Mouse (Mus musculus) spleen, adult 12 weeks (tissue): ENCODE results near the gene Rbfox3.

Source experiments
- DNase-seq: peaks from one replicate; pipeline ENCODE4 v3.0.0; 2022; ENCODE audit warnings: low spot score

Gene Rbfox3

DNA sequence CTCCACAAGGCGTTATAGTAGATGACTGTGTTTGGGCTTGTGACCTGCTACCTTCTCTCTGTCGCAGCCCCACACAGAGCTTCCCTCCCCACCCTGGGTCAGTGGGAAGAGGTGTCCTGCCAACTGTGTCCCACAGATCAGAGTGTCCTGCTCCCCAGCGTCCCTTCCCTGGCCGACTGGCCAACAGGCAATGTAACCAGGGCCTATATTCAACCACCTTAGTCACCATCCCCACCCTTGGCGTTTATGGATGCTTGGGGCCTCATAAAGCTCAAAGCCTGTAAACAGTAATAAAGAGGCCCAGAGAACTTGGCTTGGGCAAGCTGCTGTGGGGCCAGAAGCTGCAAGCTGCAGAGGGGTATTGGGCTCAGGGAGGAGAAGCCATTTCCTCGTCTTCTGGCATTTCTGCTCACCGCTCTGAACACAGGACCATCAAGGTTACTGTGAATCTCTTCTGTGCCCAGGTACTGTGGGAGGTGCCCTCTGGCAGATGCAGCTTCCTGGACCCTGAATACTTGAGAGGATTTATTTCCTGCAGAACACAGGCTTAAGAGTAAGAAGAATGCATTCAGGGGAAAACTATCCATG is 435.8 kb downstream of the Rbfox3 start:
- DNase-seq: no peak

DNA sequence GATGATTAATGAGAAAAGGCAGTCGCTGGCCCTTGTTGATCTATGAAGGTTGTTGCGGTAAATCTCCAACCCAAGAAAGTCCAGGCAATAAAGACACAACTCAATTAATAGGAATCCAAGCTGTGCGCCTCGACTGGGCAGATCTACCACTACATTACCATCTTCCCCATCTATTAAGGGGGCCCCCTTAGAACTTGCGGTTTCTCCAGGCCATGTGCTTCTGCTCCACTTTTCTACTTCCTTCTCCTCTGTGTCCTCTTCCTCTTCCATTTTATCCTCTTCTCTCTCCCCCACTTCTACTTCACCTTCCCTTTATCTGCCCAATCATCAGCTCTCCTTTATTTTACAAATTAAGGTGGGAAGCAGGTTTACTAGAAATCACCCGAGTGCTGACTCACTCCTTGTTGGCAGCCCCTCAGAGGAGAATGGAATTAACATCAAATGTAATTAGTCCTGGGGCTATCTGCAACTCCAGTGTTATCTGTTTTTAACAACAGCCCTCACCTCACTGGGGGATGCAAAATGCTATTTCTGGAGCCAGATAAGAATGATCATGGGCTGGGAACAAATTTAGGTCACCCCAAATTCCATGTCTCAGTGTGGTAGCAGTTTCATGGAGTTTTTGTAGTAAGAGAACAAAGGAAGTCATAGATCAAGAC is 437.4 kb downstream of the Rbfox3 start:
- DNase-seq: no peak

DNA sequence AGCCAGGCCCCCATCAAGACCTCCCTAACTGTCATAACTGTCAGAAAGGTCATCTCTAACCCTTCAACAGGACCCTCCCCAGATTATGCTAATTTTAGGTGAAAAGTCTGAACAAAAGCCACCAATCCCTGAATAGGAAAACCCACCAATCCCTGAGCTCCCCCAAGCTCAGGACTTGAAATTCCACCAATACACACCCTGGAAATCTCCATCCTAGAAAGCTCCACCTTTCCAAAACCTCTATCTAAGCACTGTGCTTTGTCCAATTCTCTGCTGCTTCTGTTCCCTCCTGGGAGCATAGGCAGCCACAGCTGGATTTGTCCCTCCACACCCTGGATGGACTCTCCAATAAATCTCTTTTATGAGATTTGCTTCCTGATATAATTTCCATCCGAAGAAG is 438.2 kb downstream of the Rbfox3 start:
- no peak for DNase-seq

DNA sequence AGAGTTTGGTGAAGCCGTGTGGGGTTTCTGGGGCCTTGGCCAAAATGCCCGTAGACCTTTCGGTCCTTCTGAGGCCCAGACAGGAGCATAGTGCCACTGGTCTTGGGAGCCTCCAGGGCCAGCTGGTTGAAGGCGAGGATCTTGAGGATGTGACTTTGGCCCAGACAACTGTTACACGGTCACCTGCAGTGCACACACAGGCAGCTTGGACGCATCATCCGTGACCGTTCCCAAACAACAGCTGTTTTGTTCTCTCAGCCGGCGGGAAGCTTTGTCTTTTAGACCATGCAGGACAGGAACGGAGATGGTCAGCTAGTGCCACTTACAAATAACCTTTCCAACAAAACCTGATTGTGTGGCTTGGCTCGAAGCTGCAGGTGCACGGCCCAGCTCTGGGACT is 439.7 kb downstream of the Rbfox3 start:
- DNase-seq: no peak

DNA sequence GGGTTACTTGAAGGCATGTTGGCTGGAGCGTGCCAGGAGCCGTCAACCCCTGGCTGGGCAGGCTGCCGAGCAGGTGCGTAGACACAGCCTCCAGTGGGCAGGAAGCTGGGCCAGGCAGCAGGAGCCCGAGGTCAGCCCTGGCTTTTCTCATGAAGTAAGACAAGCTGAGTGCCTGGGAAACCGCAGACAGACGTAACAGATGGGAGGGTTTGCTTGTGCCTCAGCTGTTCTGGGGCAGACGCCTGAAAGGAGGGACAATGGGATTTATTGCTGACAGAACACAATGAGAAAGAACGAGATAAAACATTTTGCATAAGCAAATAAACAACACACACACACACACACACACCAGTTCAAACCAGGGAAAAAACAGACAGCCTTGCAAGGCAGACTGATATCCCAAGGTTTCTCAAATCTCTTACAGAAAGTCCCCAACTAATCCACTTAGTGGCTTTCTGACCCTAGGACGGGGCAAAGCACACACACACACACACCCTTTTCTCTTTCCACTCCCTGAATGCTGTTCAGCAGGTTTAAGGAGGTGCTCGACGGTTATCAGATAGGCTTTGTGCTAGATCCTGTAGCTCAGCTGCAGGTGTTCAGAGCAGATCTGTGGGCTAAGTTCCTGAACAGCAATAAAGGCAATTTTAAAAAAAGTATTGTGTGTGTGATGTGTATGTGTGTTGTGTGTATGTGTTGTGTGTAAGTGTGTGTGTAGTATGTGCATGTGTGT is 441.0 kb downstream of the Rbfox3 start:
- DNase-seq: no peak

DNA sequence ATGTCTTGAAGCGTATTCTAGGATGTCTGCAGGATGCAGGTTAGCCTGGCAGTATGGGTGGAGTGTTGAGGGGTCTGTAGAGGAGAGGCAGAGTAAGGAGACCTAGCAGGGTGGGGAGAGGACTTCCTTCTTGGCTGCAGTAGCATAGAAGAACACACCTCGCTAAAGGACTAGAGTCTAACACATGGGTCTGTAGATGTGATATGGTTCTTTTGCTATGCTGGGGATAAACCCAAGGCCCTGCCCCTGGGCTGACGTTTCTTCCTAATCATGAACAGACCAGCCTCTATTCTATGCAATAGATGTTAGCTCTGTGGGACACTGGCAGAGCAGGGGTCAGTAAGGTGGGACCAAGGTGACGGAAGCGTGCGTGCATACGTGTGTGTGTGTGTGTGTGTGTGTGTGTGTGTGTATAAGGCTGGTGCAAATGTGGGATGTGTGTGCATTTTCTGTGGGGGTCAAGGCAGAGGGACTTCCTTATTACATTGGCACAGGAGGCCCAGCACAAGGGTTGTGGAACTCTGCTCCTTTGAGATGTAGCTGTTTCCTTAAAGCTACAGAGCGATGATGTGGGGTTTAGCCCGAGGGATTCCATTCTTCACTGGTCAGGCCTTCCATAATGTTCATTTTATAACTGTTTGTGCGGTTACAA is 441.8 kb downstream of the Rbfox3 start:
- DNase-seq: no peak

DNA sequence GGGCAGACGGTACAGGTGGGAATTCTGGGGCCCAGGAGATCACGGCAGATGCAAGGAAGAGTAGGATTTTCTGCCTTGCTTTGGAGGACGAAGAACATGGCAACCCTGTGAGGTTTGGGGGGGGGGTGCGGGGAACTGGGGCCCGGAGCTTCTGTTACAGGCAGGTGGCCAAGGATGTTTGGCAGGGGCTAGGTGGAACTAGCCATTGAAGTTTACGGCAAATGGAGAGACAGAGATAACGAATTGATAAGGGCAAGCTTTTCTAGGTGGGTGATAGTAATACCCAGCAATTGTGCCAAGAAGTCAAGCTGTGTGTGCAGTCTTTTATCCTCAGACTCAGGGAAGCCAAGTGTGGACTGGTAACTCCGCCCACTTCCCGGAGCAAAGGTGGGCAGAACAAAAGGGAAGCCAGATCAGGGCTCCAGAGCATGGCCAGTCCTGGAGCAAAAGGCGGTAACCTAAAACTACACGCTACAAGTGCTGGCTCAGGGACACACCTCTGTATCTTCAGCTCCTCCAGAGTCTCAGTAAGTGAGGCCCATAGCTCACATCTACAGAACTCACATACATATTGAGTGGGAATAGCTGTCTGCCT is 443.9 kb downstream of the Rbfox3 start:
- DNase-seq: no peak

DNA sequence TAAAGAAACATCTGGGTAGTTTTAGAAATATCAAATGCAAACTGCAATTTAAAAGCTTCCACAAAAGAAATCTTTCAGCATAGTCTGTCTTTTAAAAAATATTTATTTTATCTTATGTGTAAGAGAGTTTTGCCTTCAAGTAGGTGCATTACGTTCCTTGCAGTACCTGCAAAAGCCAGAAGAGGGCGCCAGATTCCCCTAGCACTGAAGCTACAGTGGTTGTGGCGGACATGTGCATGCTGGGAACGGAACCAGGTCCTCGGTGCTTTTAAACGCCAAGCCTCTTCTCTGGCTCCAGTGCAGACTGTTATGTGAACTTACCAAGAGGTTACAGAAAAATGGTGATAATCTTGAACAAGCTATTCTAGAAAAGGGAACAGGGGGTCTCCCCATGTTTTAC is 451.1 kb downstream of the Rbfox3 start:
- DNase-seq: peak; percentile 29

DNA sequence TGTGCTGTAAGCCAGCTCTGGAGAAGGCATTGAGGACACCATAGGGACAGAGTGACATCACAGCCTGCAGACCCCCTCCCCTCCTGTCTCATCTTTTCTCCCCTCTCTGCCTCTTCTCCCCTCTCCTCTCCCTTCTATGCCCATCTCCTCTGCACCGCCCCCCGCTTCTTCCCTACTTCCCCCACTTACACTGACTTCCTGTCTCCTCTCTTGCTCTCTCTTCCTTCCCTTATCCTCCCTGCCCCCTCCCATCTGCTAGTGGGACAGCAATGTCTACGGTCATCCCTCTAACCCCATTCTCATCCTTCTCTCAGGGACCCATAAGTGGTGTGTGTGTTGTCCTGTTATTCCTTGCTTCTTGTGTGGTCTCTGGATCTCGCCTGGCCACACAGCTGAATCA is 451.9 kb downstream of the Rbfox3 start:
- DNase-seq: no peak

DNA sequence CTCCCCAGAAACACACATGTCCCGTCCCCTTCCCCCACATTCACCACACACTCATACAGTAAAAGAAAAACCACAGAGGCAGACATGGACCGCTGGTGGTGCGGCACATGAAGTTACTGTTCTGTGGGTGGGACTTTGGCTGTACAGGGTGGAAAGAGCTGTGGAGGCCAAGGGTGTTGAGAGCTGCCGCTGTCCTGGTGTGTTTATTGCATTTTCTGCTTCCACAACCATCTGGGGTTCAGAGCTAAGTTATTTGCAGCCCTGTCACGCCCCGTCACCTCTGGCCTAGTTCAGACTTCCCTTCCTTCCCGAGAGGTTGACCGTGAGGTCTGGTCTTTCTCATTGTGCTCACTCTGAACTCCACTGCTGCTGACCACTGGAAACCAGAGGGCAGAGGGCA is 452.3 kb downstream of the Rbfox3 start:
- DNase-seq: no peak

DNA sequence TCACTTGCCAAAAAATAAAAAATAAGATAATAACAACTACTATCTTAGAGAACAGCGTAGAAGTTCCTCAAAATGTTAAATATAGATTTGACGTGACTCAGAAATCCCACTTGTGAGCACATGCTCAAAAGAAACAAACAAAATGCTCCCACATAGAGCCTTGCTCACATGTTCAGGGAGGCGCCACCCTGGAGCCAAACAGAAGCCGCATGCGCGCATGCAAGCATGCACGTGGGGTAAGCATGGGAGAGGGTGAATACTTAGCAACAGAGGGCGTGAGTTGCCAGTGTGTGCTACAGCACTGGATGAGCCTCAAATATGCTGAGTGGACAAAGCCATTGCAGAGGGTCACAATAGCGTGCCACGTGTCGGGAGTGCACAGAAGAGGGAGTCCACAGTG is 454.5 kb downstream of the Rbfox3 start:
- no peak for DNase-seq

DNA sequence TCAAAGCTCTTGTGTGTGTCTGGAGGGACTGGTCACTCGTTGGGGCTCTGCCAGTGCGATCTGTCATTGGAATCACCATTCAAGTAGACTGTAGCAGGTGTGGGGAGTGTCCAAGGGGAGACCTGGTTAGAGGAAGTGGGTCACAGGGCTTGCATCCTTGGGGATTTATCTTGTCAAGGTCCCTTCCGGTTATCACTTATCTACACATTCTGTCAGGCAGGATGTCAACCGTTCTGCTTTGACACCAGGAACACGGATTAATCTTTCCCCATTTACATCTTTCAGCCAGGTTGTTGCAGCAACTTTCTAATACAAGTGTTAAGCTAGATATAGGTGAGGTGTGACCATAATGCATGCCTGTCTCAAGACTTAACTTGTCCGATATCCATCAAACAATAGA is 455.6 kb downstream of the Rbfox3 start:
- DNase-seq: no peak

DNA sequence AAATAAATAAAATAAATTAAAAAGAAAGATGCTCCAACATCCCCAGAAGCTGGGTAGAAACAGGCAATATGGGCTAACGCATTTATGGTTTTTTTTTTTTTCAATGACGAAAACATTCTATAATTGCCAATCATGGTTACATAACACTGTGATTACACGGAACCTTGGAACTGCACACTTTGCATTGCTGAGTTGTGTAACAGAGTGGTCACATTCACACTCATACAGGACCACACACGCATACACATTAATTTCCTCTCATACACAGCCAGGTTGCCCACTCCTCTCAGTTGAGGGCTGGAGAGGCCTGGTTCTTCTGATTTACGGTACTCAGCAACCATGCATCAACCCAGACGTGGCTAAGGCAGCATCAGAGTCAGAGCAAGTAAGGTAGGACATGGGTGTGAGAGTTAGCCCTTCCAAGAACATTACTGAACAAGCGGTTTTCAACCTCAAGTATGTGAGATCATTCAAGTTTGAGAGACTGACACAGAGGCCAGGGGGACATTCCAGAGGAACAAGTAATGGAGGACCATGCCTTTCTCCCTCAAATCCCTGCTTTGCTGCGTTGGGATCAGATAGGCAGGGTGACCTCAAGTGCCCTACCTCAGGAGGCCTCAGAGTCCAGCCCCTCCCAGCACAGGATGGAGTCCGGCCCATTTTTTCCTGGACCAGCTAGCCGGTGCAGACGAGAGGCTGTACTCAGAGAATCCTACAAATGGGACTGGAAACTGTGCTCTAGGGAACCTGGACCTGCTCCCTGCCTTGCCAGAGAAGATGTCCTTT is 457.3 kb downstream of the Rbfox3 start:
- no peak for DNase-seq

DNA sequence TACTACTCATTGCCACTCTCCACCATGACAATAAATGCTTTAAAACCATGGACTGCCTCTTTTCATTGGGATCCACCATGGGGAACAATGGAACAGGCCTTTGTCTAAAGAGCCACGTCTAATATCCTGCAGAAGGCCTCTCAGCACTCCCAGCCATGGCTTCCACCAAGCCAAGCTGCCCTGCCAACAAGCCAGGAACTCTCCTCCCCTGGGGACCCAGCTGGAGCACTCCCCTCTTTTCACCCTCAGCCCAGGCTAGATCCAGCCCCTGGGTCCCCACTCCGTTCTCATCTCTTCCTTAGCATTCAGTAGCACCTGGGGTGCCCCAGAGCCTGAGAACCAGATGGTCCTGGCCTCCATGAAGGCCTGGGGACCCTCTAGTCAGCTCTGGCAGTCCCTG is 458.4 kb downstream of the Rbfox3 start:
- DNase-seq: no peak

DNA sequence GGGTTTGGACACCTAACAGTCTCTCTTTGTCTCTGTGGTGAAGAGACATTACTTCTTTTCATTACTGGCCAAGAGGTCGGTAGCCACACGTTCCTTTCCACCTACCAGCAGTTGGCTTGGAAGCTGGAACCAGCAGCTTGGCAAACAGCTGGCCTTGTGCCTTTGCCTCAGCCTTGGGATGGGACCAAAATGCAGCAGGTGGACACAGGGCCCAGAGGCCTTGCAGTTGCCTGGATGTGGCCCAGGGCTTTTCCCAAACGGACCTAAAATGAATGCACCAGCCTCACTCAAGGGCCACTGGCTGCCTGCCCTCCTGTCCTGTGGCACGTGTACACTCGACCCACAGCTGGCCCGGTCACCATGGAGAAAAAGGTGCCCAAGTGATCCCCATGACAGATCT is 460.2 kb downstream of the Rbfox3 start:
- no peak for DNase-seq

DNA sequence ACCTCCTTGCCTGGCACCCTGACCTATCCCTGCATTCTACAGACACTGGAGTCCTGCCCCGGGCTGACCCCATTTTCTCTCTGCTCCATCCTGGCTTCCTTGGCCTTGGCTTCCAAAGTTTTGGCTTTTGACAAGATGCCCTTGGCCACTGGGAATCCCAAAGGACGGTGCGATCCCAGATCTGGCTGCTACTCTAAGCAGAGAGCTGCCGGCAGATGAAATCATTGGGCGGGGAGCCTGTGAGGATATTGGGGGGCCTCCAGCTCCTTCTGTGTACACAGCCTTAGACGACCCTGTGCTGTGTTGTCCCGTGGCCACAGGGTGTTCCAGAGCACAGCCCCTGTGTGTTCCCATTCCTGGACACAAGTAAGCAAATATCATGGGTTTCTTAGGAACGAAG is 463.0 kb downstream of the Rbfox3 start:
- no peak for DNase-seq

DNA sequence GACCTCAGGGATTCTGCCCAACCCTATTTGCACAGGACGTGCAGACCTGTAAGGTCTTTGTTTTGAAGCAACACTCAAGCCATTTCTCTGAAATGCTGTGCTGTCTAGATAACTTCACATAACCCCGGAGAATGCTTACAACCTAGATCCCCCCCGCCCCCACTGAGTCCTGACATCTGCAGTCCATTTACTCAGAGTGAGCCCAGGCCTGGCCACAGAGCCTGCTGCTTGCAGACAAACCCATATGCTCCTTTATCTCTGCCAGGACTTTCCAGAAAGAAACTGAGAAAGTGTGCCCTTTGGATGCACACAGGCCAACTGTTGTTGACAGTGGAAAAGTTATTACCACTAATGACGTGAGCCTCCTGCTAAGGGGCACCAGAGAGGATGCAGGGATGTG is 464.1 kb downstream of the Rbfox3 start:
- no peak for DNase-seq

DNA sequence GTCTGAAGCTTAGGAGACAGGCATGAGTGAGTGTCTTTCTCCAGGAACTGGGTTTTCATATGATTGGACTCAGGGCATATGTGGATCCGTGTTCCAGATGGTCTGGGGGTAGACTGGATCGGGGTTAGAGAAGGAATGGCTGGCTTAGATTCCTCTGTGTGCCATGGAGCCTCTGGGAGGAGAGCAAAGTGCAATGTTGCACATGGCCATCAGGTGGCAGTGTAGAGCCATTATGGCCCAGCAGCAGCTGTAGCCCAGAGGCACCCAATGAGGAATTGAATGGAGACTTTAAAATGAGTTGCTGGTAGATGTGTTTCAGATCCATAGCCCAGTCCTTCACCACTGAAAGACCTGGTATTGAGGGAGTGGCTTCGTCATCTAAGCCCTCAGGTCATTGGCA is 465.6 kb downstream of the Rbfox3 start:
- DNase-seq: peak; percentile 33

DNA sequence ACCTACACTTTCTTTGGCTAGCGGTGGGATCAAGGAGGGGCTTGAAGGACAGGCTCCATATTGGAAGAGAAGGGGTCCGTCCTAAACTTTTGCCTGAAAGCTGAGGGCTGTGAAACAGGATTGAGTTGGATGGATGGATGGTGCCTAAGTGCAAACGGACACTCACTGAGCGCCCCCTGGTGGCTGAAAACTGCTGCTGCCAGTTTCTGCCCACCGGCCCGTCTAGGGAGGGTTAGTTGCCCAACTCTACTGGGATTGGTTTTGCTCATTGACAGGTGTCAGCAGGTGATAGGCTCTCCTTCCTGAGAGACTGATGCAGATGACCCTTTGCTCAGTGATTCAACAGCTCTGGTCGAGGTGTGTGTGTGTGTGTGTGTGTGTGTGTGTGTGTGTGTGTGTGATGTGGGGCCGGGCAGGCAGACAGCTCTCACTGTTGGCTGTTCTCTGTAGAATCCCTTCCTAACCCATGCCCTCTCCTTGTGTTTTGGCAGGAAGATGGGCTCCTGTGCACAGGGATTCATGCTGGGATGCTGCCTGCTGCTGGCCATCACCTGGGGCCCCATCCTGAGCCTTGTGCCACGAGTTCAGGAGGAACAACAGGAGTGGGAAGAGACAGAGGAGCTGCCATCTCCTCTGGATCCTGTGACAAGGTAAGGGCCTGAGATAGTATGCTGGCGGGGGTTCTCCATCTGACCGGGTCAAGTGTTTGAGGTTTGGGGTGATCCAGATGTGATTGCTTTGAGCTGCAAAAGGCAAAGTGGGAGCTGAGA is 468.0 kb downstream of the Rbfox3 start:
- DNase-seq: no peak

DNA sequence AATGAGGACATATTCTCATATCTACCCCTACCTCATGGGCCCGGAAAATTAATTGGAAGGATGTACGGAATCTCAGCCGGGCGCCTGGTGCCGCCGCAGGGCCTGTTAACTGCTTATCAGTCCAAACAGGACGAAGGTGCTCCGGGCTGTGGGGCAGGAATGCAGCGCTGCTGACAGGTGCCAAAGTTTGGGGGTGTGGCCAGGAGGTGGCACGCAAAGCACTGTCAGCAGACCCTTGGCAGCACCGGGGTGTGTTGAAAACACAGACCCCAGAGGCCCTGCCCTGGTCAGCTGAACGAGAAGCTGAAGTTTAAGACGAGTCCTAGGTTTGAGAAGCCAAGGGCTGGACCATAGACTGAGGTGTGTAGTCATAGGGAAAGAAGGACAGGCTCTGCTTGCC is 468.7 kb downstream of the Rbfox3 start:
- no peak for DNase-seq
